Mouse (Mus musculus) neutrophil, adult 5-6 weeks (primary cell): ENCODE results near the gene Kif18b. TPM values are rescaled to one million over a fixed set of nuclear protein-coding genes. Genes with fewer than 3 reads are reported as not detected.
A peak's percentile ranks its signal among the peaks of the same experiment; 100 is the strongest.

ENCODE experiments used
- ATAC-seq: fragments of 151-379, 151-347 bp; 2 replicates; pipeline ENCODE4 v1.8.0; 2017; ENCODE audit warnings: mild to moderate bottlenecking, moderate TSS enrichment; ENCODE audit not compliant: insufficient number of reproducible peaks, poor library complexity, low FRiP score, severe bottlenecking; ENCODE audit errors: extremely low read depth
- total RNA-seq: library from RNA; stranded (forward); fragments of 200-1000 nt; gene quantifications from 2 replicates; pipeline ENCODE4 v1.2.3, GENCODE M21; 2017

Kif18b gene
- total RNA-seq, 1 experiment from 2014 or later = not detected

DNA sequence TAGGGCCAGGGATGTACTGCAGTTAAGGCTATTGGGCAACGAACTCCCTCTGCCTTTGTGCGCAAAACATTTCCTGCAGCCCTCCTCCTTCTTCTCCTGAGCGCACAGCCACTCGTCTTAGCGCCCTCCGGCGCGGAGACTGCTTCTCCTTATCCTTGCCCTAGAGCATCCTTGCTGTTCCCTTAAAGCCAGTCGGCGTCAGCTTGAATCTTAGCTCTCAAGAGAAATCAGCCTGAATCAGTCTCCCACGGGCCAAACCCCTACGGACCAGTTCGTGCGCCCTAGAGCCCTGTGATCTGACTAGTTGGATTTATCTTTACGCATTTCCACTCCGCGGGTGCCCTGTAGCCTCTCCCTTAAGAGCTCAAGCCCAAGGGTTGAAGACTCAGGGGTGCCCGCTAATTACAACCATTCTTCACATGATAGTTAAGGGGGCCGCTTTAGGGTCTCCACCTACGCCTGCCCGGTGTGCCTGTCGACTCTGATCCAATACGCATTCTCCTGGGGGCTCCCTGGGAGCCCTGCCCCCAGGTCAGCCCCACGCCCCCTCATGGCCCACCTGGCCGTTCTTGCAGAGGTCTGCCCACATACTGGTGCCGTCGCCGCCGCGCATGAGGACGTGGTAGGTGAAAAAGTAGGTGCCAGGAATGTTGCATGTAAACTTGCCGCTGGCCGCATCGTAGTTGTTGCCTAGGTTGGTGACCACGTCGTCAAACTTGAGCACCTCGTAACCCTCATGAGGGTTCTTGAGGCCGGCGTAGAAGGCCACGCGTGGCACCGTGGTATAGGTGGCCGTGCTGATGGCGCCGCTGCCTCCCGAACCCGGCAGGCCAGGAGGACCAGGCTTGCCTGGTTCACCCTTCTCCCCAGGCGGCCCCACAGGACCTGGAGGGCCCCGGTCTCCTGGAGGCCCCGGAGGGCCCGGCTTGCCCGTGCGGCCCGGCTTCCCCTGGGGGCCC, 20.7 kb upstream of the Kif18b start:
- no peak for ATAC-seq

DNA sequence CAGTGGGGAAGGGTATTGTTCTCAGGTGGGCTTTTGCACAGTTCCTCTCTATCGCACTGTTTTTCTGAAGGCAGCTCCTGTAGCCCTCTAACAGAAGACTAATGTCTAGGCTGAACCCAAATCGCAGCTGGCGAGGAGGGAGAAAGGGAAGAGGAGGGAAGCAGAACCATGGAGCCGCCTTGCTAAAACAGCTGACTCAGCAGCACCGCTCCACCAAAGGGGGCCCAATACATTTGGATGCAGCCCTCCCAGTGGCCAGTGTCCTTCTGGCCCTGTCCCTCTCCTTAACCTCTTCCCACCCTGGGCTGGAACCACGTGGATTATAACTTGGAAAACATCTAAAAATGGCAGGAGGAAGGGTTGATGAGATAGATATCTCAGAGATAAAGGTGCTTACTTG, 16.3 kb upstream of the Kif18b start:
- no peak for ATAC-seq

DNA sequence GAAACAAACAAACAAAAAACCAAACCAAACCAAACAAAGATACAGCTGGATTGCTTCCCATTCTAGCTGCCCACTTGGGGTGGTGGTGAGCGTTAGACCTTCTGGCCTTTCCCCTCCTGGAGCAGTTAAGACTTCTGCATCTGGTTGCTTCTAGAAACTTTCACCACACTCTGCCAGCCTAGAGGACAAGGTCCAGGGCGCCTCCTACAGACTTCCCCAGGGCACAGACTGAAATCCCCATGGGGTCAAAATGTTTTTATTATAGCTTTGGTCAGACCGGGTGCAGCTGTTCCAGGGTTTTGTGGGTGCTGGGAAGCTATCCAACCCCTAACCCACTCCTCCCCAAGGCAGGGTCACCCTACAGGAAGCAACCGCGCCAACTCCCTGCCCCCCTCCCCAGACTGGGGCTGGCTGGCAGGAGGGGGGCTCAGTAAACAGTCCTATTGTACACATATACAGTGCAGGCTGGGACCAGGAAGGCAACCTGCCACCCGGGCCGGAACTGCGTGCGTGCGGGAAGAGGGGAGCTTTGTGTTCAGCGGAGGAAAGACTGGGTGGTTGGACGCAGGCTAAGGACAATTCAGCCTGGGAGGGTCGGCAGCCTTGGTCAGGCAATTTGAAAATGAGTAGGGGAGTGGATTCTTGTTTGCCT, 14.2 kb upstream of the Kif18b start:
- ATAC-seq = no peak

DNA sequence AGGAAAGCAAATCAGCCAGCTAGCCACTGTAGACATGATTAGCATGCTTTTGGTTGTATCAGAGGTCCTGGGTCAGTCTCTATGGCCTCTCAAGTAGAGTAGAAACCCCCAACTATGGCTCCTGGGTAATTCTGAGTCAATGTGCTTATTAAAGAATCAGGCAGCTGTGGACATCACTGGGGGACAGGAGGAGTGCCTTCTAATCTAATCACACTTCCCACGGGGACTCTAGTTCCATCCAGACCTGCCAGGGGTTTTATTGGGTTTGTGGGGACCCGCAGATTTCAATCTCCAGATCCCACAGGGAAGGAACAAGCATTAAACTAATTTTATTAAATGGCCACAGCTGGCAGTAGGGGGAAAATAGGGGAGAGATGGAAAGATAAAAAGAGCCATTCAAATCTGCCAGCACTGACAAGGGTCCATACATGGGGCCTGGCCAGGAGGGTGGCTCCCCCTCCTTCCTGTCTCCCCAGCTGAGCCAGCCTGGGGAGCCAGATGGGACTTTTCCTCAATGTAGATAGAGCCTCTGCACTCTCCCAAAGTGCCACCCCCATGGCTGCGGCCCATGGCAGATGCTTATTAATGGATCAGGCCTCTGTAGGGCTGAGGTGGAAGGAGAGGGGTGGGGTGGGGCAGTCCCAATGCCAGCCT, 12.7 kb upstream of the Kif18b start:
- ATAC-seq = no peak

DNA sequence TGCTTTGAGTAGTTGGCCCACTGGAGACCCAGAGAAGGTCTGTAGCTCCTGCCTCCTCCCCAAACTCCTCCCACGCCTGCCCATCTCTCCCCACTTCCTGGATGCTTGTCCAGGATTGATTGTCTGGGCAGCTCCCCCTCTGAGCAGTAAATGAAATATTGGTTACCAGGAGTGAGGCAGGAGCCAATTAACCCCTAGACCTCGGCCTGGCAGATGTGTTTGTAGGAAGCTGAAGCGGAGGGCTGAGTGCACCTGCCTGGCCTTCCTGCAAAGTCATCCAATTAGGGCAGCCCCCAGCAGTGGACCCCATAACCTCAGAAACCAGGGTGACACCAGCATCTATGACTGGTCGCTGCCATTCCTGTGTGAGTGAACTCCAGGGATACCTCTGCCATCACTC, 11.3 kb upstream of the Kif18b start:
- no peak for ATAC-seq

DNA sequence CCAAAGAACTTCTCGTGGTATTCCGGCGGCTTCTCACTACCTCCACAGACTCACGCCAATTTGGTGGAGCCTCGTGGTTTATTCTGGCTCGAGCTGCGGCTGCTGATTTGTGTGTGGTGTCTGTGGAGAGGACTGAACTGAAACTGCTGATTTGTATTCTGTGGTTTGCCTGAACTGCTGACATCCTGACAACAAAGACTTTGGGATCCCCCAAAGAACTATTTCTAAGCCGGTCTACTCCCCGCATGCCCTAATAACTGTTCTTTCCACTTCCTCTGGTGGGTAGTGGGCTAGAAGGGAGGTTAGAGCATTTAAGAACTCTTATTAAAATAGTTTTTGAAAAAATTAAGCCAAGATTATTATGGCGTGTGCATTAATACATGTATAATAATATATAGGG, 5.7 kb upstream of the Kif18b start:
- no peak for ATAC-seq

DNA sequence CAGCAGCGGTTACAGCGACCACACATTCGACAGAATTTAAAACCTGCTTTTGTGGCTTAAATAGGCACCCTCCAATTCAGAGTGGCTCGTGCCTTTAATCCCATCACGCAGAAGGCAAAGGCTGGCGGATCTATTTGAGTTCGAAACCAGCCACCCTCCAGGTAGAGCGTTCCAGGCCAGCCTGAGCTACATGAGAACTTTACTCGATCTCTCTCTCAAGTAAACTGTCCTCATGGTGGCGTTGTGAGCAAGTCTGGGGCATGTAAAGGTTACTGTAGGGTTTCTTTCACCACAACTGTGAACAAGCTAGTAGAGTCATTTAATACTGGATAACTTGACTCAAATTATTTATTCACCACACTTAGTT, 410 bp upstream of the Kif18b start:
- ATAC-seq = peak; percentile 51; the same call in 1 of the 2 replicates

DNA sequence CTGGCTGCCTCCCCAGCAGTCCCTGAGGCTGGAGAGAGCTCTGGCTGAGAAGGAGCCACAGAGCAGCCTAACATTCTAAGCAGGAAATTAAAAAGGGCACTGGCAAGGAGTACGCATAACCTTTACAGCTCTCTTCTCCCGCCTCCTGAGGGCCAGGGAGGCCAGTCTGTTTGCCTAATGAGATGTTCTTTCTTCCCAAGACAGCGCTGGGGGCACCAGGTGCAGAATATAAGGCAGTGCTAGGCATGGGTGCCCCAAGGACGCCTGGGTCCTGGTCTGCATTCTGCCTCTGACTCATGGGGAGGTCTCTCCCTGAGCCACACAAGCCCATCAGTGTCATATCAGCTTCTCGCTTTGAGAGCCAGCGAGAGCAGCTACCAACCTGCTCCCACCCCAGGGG, 3.4 kb downstream of the Kif18b start:
- no peak for ATAC-seq

DNA sequence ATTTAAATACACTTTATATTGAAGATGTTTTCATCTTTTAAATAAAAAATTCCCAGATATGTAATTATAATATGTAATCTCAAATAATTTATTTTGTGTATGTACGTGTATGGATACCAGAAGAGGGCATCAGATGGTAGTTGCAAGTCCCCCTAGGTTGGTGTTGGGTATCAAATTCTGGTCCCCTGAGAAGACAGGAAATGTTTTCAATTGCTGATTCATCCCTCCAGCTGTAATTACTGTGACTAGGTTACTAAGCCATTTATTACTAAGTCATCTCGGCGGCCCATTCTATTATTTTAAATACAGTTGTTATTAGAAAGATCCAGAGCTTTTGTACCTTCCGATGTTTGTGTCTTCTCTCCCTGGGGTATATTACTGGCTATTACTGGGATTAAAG, 6.8 kb downstream of the Kif18b start:
- no peak for ATAC-seq

DNA sequence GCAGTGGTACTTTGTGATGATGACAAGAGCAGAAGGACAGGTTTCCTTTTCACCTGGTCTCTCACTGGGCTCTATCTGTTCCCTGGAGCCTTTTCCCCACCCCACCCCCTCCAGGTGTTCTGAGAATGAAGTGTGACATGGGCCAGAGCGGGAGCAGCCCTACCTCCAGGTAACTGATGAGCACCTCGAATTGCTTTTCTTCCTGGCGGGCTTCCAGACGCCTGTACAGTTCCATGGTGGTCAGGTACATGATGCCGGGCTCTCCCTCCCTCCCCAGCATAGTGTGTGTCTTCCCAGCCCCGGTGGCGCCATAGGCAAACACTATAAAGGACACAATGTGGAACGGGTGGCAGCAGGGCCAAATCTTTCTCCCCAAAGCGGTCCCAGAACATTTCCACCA, 9.5 kb downstream of the Kif18b start:
- no peak for ATAC-seq

DNA sequence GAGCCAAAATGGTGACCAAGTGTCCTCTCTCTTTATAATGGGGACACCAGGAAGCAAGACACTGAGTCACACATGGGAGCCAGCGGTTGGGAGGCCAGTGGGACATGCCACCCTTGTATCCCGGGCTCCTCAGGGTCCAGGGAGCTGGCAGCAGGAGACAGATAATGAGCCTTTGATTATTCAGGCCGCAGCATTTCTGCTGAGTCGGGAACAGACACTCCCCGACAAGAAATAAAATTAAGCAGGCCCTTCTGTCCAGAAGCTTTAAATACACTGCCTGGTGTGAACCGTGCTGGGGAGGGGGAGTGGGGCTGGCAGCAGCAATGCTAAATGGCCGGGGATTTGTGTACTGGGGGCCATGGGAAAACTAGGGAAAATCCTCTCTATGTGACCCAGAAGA, 13.5 kb downstream of the Kif18b start:
- ATAC-seq = no peak

DNA sequence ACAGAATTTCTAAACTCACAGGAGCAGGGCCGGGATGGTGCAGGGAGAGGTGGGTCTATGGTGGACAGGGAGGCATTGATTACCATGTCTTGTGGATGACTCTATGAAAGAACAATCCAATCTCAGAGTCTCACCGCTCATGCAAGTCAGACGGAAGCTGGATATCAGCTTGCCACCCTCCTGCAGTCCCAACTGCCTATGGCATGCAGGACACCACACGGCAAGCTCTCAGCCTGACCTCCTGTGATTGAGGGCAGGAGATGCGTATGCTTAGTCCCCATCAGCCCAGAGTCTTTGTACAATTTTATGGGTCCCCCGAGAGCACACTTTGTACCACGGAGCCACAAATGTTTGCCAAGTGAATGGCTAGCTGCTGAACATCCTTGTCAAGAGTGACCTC, 21.3 kb downstream of the Kif18b start:
- no peak for ATAC-seq

DNA sequence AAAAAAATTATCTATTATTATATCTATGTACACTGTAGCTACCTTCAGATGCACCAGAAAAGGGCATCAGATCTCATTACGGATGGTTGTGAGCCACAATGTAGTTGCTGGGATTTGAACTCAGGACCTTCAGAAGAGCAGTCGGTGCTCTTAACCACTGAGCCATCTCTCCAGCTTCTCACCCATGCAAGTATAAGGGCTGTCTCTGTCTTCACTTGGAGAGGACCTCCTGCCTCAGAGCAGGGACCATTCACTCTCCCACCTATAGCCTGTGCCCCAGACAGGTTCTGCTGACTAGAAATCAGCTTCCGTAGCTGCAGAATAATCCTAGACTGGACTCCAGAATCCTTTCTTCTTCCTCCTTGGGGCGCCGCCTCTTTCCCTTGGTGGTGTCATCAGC, 22.8 kb downstream of the Kif18b start:
- no peak for ATAC-seq

DNA sequence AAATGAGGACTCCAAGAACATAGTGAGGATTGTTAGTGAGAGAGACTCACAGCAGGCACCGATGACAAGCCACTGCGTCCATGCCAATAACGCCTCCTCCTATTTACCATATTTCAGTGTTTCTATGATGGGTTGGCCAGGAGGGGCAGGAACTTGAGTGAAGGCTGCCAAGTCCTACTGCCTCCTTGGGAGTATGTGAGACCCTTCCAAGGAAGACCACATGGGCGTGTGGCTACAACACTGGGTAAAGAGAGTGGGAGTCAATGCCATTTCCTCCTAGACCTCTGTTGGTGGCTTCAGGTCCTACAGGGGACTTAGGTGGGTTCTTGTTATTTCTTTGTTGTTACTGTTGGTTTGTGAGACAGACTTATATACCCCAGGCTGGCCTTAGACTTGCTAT, 23.7 kb downstream of the Kif18b start:
- no peak for ATAC-seq

DNA sequence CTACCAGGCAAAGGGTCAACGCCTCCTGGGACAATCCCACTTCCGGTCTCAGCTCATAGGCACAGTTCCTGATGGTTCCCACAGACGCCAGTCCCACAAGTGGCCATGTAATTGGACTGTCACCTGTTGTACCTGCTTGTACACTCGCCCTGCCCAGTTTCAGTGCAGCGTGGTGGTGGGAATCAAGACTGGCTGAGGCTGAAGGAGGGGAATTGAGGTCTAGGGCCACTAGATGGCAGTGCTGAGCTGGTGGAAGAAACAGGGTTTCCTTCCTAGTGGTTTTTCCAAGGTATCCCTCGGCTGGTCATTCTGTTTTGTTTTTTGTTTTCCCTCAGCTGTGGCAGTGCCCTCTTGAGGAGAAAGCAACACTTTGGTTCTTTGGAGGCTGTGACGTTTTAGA, 24.2 kb downstream of the Kif18b start, which contains the start of gene Gfap:
Gene Gfap, minus strand, starts transcription at position 150 of the 400 bp plus-strand sequence.
- peak; percentile 59; the same call in 1 of the 2 replicates for ATAC-seq

DNA sequence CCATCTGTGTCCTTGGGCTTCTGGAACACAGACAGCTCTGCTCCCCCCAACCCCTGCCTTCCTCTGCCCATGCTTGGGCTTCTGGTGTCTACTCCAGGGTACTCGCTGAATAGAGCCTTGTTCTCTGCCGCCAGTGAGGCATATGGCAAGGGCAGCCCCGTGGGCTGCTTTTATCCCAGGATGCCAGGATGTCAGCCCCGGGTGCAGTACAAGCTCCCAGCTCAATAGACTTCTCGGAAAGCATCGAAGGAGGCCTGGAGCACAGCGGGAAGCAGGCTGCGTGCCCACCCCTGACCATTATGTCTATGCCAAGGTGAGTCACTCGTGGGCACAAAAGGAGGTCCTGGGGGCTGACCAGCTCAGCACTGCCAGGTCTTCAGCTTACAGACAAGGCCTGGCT, 26.5 kb downstream of the Kif18b start:
- no peak for ATAC-seq

DNA sequence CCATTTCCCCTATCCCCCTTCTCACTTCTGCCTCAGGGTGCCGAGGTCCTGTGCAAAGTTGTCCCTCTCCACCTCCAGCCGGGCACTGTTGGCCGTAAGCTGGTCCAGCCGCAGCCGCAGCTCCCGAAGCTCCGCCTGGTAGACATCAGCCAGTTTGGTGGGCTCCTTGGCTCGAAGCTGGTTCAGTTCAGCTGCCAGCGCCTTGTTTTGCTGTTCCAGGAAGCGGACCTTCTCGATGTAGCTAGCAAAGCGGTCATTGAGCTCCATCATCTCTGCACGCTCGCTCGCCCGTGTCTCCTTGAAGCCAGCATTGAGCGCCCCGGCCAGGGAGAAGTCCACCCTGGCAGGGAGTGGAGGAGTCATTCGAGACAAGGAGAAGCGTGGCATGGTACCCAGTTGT, 28.3 kb downstream of the Kif18b start:
- ATAC-seq = no peak

DNA sequence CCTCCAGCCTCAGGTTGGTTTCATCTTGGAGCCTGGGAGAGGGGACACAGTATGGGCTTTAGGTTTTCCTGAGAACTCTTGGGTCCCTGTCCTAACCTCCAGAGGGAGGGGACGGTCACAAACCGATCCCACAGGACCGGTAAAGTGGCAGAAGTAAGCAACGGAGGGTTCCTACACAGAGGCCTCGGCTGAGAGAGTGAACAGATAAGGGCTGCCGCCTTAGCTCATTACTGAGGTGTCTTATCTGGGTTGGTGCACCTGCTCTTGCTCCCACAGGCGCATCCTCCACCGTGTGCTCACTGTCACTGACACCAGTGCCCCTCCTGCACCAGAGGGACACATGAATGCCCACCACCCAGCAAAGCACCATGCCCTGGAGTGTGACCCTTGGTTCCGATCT, 29.1 kb downstream of the Kif18b start:
- no peak for ATAC-seq

DNA sequence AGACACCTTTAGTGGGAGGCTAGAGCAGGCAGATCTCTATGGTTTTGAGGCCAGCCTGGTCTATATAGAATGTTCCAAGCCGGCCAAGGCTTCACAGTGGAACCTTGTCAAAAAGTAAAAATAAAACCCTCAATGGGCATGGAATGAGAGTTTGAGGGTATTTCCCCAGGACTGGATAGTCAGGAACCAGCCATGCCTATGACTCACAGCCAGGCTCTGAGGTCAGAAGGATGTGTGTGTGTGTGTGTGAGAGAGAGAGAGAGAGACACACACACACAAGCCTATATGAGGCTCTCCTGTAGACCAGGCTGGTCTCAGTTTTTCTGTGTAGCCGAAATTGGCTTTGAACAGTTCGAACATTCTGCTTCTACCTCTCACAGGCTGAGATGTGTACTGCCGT, 30.2 kb downstream of the Kif18b start:
- no peak for ATAC-seq
